Mouse (Mus musculus): Measurements from ENCODE around the gene Cd300lg.
A peak's percentile ranks its signal among the peaks of the same experiment; 100 is the strongest.

Gene Cd300lg

DNA sequence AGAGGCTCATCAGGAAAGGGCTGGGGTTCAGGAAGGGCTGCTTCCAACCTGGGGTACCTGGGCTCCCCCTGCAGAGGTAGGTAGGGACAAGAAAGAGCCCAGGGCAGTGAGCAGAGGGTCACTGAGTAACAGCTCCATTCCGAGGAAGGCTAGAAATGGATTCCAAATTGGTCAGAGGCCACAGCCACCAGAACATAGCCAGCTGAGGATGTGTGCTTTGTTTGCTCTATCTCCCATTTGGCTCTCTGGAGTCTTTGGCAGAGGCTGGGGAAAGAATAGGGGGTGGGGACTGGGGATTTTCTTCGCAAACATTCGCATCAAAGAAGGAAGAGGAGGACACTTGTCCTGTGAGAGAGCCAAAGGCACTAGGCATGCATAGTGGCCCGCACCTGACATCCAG, 10.6 kb downstream of the Cd300lg start:
- no peak for DNase-seq (ENCODE audit: low spot score)

DNA sequence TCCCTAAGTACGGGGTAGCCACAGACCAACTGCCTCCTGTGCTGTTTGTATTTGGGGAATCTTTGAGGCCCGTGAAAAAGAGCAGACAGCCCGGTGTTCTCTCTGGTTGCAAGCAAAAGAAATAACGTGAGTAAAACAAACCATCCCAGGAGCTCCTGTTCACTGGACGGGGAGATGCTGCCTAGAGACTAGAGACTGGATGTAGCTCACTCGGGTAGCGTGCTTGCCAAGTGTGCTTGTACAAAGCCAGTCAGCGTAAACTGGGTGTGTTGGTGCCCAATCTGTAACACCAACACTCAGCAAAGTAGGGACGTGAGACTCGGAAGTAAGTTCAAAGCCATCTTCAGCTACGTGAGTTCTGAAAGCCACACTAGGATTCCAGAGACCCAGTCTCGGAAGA, 11.4 kb downstream of the Cd300lg start:
- DNase-seq (ENCODE audit: low spot score), result no peak

DNA sequence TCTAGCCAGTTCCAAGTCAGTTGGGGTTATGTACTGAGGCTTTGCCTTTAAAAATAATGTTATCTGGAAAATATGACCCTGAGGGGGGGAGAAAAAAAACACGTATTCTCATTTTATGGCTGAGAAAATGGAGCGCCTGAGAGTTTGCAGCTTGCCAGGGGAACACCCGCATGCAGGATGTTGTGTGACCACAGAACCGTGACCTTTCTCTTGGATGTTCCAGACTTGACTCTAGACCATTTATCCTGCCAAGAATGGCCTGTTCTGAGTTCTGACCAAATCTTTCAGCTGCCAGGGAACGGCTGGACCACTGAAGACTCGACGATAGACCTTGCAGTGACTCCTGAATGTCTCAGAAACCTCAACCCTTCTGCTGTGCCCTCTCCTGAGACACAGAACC, 11.9 kb downstream of the Cd300lg start:
- DNase-seq (ENCODE audit: low spot score), result no peak

DNA sequence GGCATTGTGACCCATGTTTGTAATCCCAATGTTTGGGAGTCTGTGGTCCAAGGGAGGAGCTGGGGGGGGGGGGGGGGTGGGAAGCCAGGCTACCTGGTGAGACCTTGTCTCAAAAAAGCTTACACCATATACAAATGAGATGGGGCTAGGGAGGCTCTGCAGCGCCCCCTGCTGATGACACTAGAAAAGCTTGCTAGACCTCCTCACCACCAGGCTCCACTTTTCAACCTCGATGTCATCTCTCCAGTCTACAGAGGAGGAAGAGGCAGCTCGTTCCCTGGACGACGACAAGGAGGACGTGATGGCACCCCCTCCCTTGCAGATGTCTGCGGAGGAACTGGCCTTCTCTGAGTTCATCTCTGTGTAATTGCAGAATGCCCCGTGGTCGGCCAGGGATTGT, 12.5 kb downstream of the Cd300lg start:
- peak; percentile 73 for DNase-seq (ENCODE audit: low spot score)

DNA sequence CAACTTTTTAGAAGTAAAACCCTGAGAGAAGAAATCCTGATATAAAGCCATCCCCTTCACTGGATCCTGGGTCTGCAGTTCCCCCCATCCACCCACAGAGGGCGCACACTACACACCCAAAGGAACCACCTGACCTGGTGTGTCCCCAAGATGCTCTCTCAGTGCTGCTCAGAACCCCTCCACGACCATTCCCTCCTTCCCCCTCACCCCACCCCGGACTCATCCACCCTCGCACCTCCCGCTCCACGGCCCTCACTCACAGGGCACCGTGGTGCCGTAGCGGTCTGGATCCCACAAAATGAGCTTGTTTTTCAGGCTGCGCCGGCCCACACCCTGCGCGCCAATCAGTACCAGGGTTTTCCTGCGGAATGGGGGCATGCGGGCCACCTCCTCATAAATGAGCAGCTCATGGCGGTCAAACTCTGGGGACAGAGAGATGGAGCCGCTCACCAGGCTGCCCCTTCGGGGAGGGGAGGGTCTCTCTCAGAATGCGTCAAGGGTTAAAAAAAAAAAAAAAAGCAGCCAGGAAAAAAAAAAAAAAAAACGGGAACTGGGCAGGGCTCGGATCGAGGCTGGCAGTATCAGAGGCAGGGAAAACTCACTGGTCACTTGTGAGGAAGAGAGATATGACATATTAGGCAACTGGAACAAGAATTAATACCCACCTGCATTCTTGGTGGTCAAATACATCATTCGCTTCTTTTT, 20.1 kb downstream of the Cd300lg start:
- peak; percentile 85 for DNase-seq (ENCODE audit: low spot score)

GRCm38 (mm10) chr11:102061941-102062473, 20.7 kb downstream of the Cd300lg start:
- DNase-seq (ENCODE audit: low spot score), result no peak

DNA sequence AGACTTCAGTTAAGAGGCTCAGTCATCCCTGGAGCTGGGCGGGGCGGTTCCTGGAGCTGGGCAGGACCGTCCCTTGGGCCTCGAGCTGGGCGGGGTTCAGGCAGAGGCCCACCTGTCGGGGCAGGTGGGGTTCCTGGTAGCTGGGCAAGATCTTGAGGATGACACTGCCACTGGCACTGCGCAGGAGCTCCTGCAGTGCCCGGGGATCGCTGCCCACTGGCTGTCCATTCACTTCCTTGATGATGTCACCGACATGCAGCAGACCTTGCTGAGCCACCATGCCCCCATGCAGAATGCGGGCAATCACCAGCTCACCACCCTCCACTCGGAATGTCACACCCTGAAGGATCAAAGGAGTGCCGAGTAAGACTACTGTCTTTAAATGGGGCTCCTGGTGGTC, 21.8 kb downstream of the Cd300lg start:
- no peak for DNase-seq (ENCODE audit: low spot score)

- peak; percentile 50 for DNase-seq (ENCODE audit: low spot score)
Measured at GRCm38 (mm10) chr11:102068969-102069368, 27.7 kb downstream of the Cd300lg start.

DNA sequence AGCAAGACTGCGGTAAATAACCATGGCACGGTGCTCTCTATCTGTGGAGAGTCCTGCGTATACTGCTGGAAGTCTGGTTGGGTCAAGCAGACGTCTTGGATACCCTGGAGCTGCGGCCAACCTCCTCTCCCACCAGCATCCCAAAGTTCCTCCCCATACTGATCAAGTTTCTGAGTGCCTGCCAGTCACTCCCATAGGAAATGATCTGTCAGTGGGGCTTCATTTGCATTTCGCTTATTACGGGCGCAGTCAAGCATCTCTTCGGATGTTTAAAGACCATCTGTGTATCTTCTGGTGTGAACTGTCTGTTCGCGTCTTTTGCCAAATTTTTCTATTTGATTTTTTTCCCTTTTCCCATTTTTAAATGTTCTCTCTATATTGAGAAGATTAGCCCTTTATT, 28.3 kb downstream of the Cd300lg start:
- DNase-seq (ENCODE audit: low spot score), result peak; percentile 17

- peak; percentile 37 for DNase-seq (ENCODE audit: low spot score)
Measured at GRCm38 (mm10) chr11:102070426-102070825, 29.1 kb downstream of the Cd300lg start.

- no peak for DNase-seq (ENCODE audit: low spot score)
Measured at GRCm38 (mm10) chr11:102072729-102073128, 31.4 kb downstream of the Cd300lg start.

- no peak for DNase-seq (ENCODE audit: low spot score)
Measured at GRCm38 (mm10) chr11:102073722-102074121, 32.4 kb downstream of the Cd300lg start.

DNA sequence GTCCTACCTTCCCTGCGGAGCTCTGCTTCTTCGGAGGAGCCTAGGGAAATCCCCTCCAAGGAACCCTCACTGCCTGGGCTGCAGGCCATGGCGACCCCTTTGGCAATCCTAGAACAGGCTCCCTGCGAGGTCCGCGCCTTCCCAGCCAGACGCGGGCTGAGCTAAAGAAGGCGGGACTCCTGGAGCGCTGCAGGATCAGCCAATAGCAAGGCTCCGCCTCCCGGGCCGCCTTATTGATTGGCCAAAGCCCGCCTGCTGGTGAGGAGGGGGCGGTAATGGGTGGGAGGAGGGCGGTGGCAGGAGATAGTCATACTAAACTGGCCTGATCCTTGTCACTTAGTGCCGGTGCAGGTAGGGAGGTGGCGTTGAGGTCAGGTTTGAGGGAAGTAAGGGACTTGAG, 41.0 kb downstream of the Cd300lg start:
- peak; percentile 89 for DNase-seq (ENCODE audit: low spot score)

GRCm38 (mm10) chr11:102083193-102083592, 41.9 kb downstream of the Cd300lg start:
- DNase-seq (ENCODE audit: low spot score), result no peak

- no peak for DNase-seq (ENCODE audit: low spot score)
Measured at GRCm38 (mm10) chr11:102084159-102084558, 42.9 kb downstream of the Cd300lg start.

DNA sequence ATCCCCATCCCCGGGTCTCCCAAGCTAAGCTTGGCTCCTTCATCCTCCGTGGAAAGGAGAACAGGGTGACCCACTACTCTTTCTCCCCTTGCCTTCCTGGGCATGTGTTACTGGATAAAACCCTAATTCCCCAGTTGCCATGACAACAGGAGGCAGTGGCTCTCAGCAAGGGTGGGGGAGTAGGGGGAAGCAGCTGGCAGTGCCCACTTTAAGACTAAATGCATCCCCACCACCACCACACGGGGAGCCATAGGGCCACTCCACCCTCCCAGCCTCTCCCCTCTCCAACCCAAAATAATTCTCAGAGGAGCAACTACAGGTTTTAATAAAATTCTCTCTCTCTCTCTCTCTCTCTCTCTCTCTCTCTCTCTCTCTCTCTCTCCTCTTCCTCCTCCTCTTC, 45.0 kb downstream of the Cd300lg start:
- peak; percentile 47 for DNase-seq (ENCODE audit: low spot score)

DNA sequence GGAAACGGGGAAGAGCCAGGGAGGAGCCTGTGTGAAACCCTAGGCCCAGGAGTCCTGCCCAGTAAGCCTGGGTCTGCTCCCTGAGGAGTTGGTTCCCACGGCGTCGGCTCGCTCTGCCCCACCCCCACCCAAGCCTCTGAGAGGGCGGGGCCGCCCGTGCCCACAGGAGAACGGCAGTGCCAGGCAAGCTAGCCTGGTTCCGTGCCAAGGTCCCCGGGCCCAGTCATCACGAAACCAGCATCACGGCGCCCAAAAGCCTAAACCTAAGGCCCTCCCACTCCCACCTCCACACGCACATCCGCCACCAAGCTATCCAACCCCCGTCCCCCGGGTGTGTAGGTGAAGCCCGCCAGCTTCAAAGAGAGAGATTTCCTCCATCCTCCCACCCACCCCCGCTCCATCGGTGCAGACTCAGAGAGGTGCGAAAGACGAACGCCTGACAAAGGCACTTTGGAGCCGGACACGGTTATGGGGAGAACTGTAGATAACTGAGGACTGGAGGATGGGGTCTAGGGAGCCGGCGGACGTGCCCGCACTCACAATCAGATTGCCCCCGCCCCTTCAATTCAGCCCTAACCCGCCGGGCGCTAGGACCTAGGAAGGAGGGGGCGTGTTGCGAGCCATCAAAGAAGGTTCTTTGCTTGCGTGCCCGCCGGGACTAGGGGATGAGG, 45.9 kb downstream of the Cd300lg start:
- DNase-seq (ENCODE audit: low spot score), result peak; percentile 94

- DNase-seq (ENCODE audit: low spot score), result peak; percentile 95
Measured at GRCm38 (mm10) chr11:102087931-102088898, 46.9 kb downstream of the Cd300lg start, which contains the start of gene Mpp2. Mpp2 (minus strand) TSS chr11:102088515.

DNA sequence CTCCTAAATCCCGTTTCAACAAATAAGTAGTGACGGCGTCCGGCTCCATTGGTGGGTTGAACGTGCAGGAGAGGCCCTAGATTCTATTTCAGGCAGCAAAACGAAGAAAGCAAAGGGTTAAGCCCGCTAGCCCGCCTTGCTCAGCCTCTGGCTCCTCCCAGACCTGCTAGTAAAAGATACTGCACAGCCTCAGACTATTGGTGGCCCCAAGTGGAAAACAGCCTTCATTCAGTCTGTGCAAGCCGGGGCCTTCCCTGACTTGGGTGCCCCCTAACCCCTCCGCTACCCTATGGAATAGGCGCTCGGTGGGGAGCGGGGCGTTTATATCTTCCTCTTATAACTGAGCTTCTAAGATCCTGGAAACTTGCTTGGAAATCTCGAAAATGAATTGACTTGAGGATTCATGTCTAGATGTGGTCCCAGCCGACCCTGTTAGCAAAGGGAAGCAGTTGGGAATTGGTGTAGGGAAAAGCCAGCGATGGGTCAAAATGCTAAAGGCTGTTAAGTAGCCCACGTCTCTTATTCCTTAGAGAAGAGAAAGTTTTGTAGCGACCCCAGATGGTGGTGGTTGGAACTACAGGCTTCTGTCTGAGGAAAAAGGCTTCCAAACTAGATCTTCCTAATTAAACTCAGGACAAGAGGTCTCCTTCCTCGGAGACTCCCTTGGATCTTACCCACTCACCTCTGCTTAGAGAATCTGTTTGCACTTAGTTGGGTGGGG, 47.9 kb downstream of the Cd300lg start:
- DNase-seq (ENCODE audit: low spot score), result peak; percentile 92

GRCm38 (mm10) chr11:102095676-102096075, 54.4 kb downstream of the Cd300lg start:
- DNase-seq (ENCODE audit: low spot score), result no peak

DNA sequence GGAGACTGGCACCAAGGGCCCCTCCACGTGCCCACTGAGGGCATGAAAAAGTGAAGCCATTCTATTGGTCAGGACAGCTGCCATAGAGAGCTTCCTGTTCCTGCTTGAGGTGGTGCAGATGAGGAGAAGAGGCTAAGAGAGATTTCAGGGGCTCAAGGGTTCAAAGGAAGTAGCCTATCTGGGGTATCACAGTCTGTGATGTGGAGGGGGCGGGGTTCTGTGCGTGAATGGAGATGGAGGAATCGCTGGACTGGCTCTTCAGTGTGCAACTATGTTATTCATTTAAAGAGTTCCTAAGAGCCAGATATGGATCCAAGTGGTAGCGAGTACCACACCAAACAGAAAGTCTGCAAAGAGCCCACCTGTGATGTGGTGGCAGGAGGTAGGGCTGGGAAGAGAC, 55.1 kb downstream of the Cd300lg start:
- DNase-seq (ENCODE audit: low spot score), result no peak
